Mouse (Mus musculus) C2C12 (cell line): ENCODE data around the gene Agr2. TPM values are rescaled to one million over a fixed set of nuclear protein-coding genes. Genes with fewer than 3 reads are reported as not detected.

Experiments
- H3K27me3 ChIP-seq: one replicate; pipeline ENCODE4 v1.6.1; 2011; ENCODE audit not compliant: control insufficient read depth, insufficient read depth, insufficient read length
- H3K36me3 ChIP-seq: one replicate; pipeline ENCODE4 v1.6.1; 2011; ENCODE audit not compliant: control insufficient read depth, insufficient read depth
- H3K4me3 ChIP-seq: one replicate; pipeline ENCODE4 v1.5.1; 2011; ENCODE audit warnings: mild to moderate bottlenecking, control low read depth; ENCODE audit not compliant: poor library complexity, insufficient read depth, severe bottlenecking
- H3K79me2 ChIP-seq: one replicate; pipeline ENCODE4 v1.6.1; 2011; ENCODE audit not compliant: control insufficient read depth, insufficient read depth
- H3K79me3 ChIP-seq: one replicate; pipeline ENCODE4 v1.6.1; 2011; ENCODE audit warnings: low read depth, control low read depth
- H3ac ChIP-seq: one replicate; pipeline ENCODE3; 2011; ENCODE audit warnings: low read depth; ENCODE audit not compliant: control insufficient read depth, insufficient read length
- CEBPB ChIP-seq: IDR thresholded peaks from one replicate; pipeline ENCODE4 v1.6.1; 2011; ENCODE audit warnings: low read depth, mild to moderate bottlenecking, control low read depth, moderate library complexity
- CTCF ChIP-seq: IDR thresholded peaks from one replicate; pipeline ENCODE4 v1.5.1; 2011; ENCODE audit not compliant: control insufficient read depth, insufficient read depth, insufficient read length
- FOSL1 ChIP-seq: IDR thresholded peaks from one replicate; pipeline ENCODE4 v1.8.0; 2011; ENCODE audit warnings: mild to moderate bottlenecking, low read length; ENCODE audit not compliant: poor library complexity, insufficient read depth, severe bottlenecking
- MAX ChIP-seq: IDR thresholded peaks from one replicate; pipeline ENCODE4 v1.6.1; 2011; ENCODE audit warnings: mild to moderate bottlenecking, control low read depth
- MYOD1 ChIP-seq: IDR thresholded peaks from one replicate; pipeline ENCODE4 v1.6.1; 2011; ENCODE audit warnings: low read depth; ENCODE audit not compliant: control insufficient read depth, insufficient read length
- MYOG ChIP-seq: IDR thresholded peaks from one replicate; pipeline ENCODE4 v1.6.1; 2011; ENCODE audit not compliant: control insufficient read depth, insufficient read length; ENCODE audit errors: extremely low read depth
- USF1 ChIP-seq: IDR thresholded peaks from one replicate; pipeline ENCODE4 v1.6.1; 2011; ENCODE audit warnings: low read depth, mild to moderate bottlenecking, control low read depth, moderate library complexity
- polyA plus RNA-seq: library from polyadenylated mRNA; unstranded; fragments of >200 nt; fragmentation: generic; extraction: Trizol; gene quantifications from one replicate; pipeline ENCODE4 v1.2.1, GENCODE M21; 2012; ENCODE audit warnings: missing spikeins

The Agr2 gene
- polyA plus RNA-seq, 1 experiment = not detected

- Histone ChIP-seq H3K36me3 (no peaks in the 10 kb centered on the region), H3ac (peak within 1 kb of the TSS; percentile 77), H3K4me3 (no peak within 1 kb of the TSS), H3K79me3 (no peaks in the 10 kb centered on the region), H3K79me2 (no peaks in the 10 kb centered on the region), H3K27me3 (no peaks in the 10 kb centered on the region)
- no peak for TF ChIP-seq FOSL1
- TF ChIP-seq CTCF = no peak
- no peak for TF ChIP-seq CEBPB
- no peak for TF ChIP-seq MYOD1
- TF ChIP-seq MYOG = no peak
- TF ChIP-seq MAX = no peak
- TF ChIP-seq USF1 = no peak
These were observed 49.7 kb downstream of the Agr2 start, which contains the start of gene Tspan13 for GRCm38 (mm10) chr12:36042348-36042778. Gene Tspan13 (minus strand): TSS chr12:36042500.

DNA sequence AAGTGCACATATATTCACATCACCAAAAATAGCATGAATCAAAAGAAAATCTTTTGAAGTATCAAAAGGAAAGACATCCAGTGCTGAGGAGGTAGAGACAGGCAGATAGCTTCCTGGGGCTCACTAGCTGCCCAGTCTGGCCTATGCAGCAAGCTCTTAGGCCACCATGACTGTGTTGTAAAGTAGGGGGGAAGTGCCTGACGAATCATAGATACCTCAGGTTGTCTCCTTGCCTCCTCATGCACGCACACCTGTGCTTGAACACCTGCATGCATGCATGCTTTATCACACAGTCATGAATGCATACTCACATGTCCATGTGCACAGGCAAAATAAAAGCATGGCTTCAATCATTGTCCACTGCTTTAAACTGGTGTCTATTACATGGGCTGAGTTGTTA is 52.0 kb downstream of the Agr2 start:
- H3K27me3 ChIP-seq = no peaks in the 10 kb centered on the region
- H3K4me3 ChIP-seq = no peak overlapping the region
- no peak overlapping the region for H3ac ChIP-seq
- TF ChIP-seq CTCF (no peak), CEBPB (no peak), FOSL1 (no peak)
- no peaks in the 10 kb centered on the region for H3K36me3 ChIP-seq
- H3K79me3 ChIP-seq = no peaks in the 10 kb centered on the region
- no peaks in the 10 kb centered on the region for H3K79me2 ChIP-seq

DNA sequence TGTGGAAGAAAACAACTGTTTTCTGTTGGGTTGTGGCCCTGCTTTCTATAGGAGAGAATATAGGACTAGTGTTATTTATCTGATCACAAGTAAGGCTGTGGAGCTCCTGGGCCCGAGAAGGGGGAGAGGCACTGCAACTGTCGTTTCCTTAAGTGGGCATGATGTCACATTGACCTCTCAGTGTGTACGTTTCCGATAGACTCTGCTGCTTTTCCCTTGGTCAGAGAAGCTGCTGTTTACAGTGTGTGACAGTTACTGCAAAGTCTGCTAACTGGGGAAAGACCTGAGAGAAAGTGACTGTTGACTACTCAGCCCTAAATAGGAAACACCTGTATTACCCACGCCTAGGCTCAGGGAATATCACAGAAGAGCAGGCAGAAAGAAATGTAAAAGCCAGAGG is 53.5 kb downstream of the Agr2 start:
- H3K79me3 ChIP-seq = no peaks in the 10 kb centered on the region
- H3K36me3 ChIP-seq = no peaks in the 10 kb centered on the region
- H3K4me3 ChIP-seq = no peak overlapping the region
- H3K27me3 ChIP-seq = no peaks in the 10 kb centered on the region
- H3K79me2 ChIP-seq = no peaks in the 10 kb centered on the region
- no peak overlapping the region for H3ac ChIP-seq
- no peak for TF ChIP-seq MYOG
- no peak for TF ChIP-seq MYOD1

DNA sequence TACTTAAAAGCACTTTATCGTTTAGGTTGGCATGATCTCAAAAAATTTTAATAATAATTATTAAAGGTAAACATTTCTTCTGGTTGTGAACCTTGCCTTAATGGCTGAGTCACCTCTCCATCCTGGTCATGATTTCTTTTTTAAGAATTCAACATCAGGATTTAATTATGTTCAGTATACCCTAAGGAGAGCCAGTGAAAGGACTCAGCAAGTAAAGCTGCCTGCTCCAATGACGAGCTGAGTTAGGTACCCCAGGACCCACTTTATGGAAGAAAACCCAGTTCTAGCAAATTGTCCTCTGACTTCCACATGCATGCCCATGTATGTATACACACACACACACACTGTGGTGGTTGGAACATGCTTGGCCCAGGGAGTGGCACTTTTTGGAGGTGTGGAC is 54.9 kb downstream of the Agr2 start:
- Histone ChIP-seq H3K4me3 (no peak overlapping the region), H3ac (no peak overlapping the region), H3K79me2 (no peaks in the 10 kb centered on the region), H3K27me3 (no peaks in the 10 kb centered on the region), H3K36me3 (no peaks in the 10 kb centered on the region), H3K79me3 (no peaks in the 10 kb centered on the region)
- TF ChIP-seq CEBPB (no peak), MAX (no peak), MYOD1 (no peak), MYOG (no peak), CTCF (no peak), USF1 (no peak), FOSL1 (no peak)

- no peak for TF ChIP-seq CEBPB
- TF ChIP-seq USF1 = no peak
- no peak for TF ChIP-seq FOSL1
- no peak for TF ChIP-seq MYOG
- no peak for TF ChIP-seq MYOD1
- TF ChIP-seq CTCF = no peak
- no peak for TF ChIP-seq MAX
- no peak overlapping the region for H3K4me3 ChIP-seq
- no peaks in the 10 kb centered on the region for H3K27me3 ChIP-seq
- H3K79me2 ChIP-seq = no peaks in the 10 kb centered on the region
- no peaks in the 10 kb centered on the region for H3K79me3 ChIP-seq
- H3ac ChIP-seq = no peak overlapping the region
- no peaks in the 10 kb centered on the region for H3K36me3 ChIP-seq
These were observed 57.6 kb downstream of the Agr2 start for GRCm38 (mm10) chr12:36050276-36050675.

Other genes starting within 250 kb of the Agr2 start
- not detected for gene Agr3, start 67.3 kb upstream of the Agr2 start, polyA plus RNA-seq
- gene Tspan13, start 49.6 kb downstream of the Agr2 start, polyA plus RNA-seq = 0.87 TPM
- 8.3 TPM for gene Ankmy2, start 164.2 kb downstream of the Agr2 start, polyA plus RNA-seq
- gene Bzw2, start 165.2 kb downstream of the Agr2 start, polyA plus RNA-seq = 101 TPM